Mouse (Mus musculus) lung, postnatal 0 days (tissue): ENCODE data around the gene Pitpnb.

Source experiments
- CTCF ChIP-seq: IDR thresholded peaks from 2 replicates; pipeline ENCODE4 v1.5.1; 2016; ENCODE audit warnings: antibody characterized with exemption, mild to moderate bottlenecking
- EP300 ChIP-seq: IDR thresholded peaks from 2 replicates; pipeline ENCODE4 v1.6.1; 2016; ENCODE audit warnings: antibody characterized with exemption, mild to moderate bottlenecking, control low read depth

- TF ChIP-seq EP300 (no peak), CTCF (no peak)
Measured at GRCm38 (mm10) chr5:111410665-111411064, 80.1 kb downstream of the Pitpnb start.
